Mouse (Mus musculus): ENCODE data around the gene Gm20388.

Gm20388 gene

DNA sequence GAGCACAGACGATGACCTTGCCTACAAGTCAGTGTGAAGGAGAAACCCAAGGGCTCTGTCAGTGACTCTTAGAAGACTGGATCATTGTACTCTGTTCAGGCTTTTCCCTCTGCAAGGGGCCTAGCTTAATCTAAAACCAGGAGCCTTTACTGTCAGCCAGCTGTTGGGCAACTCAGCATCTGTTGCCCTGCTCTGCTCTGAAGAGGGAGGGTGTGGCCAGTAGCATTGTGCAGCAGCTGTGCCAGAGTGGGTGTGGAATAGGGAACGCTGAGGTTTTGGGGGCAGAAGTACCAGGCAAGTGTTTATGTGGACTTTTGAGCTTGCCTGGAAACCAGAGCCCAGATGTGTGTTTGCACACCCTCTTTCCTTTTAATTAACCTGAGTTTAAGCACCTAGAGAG lies 2111.1 kb downstream of the Gm20388 start:
- no peak for DNase-seq (ENCODE audit: low spot score)

- DNase-seq (ENCODE audit: low spot score): no peak
Measured at GRCm38 (mm10) chr8:122022274-122022673, 2111.6 kb downstream of the Gm20388 start.

GRCm38 (mm10) chr8:122022705-122023104 lies 2112.1 kb downstream of the Gm20388 start:
- DNase-seq (ENCODE audit: low spot score): no peak

DNA sequence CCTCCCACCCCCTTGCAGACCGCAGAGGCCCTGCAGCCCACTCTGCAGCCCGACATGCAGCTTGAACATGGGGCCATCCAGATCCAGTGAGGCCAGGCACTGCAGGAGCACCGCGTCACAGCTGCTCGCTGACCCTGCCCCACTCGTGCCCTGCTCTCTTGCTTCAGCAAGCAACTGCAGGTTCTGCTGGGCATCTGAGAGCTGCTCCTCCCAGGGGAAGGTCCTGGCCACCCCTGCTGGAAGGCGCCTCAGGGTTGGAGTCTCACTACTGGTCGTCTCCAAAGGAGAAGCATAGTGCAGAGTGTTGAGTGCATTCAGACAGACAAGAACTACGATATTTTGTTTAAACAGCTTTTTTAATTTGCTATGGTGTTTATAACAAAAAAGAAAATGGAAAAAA lies 2114.9 kb downstream of the Gm20388 start:
- DNase-seq (ENCODE audit: low spot score): no peak

DNA sequence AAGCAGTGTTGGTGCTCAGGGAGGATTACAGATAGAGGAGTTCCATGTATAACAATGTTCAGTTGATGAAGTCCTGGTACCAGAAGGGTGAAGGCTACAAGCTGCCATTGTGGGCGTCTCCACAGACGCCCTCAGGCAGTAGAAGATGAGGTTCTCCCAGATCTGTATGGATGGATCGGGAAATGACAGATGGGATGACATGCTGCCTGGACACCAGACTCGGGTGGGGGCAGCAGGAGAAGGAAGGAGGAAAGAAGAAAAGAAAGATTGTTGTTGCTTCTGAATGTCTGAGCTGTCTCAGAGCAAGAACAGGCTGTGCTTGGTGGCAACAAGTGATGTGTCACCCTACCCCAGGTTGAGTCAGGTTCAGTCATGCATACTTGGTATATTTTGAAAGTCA lies 2117.5 kb downstream of the Gm20388 start:
- DNase-seq (ENCODE audit: low spot score): no peak

DNA sequence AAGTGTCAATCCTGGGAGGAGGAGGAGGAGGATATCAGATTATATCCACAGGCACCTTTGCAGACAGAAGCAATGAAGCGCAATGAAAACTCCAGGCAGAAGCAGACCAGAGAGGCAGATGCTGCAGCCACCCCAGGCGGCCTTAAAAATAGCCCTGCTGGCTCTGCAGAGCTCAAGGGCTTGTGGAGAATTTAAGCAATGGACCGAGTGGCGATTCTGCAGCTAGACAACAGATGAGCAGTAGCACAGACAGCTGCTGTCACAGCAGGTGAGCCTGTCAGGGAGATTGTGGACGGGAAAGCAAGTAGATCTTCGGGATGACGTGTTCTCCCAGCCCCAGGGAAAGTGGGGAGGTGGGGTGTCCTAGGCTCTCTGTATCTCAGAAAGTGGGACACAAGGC lies 2120.3 kb downstream of the Gm20388 start:
- DNase-seq (ENCODE audit: low spot score): no peak

- no peak for DNase-seq (ENCODE audit: low spot score)
Measured at GRCm38 (mm10) chr8:122032741-122033140, 2122.1 kb downstream of the Gm20388 start.

DNA sequence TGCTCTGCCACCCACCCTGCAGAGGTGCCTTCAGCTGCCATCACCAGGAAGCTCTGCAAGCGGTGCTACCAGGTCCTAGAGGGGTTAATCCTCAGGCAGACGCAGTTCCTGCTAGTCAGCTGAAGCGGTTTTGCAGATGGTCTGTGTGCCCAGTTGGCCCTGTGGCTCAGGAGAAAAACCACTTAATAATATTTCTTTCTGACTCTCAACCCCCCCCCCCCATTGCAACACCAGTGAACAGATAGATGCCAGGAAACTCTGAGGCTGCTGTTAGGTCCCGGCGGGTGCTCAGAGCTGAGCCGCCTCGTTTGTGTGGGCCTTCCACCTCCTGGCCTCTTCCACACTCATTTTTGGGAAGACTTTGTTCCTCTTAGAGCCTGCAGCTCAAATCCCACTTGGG lies 2124.9 kb downstream of the Gm20388 start:
- DNase-seq (ENCODE audit: low spot score): no peak

GRCm38 (mm10) chr8:122036325-122036724 lies 2125.7 kb downstream of the Gm20388 start:
- DNase-seq (ENCODE audit: low spot score): no peak

GRCm38 (mm10) chr8:122037279-122037678 lies 2126.6 kb downstream of the Gm20388 start:
- no peak for DNase-seq (ENCODE audit: low spot score)

DNA sequence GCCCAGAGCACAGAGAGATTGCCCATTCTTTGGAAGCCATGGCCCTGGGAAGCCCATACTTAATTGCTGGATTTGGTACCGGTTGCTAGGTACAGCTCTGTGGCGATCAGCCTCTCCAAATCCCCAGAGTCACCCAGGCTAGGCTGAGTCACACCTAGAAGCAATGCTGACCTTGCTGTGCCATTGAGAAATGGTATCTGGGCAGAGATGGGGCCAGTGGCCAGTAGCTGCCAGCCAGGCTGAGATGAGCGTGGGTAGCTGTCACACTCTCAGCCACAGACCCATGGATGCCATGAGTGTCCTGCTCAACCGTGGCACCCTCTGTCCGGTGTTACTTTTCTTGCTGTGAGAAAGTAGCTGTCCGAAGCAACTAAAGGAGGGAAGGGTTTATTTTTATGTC lies 2127.4 kb downstream of the Gm20388 start:
- no peak for DNase-seq (ENCODE audit: low spot score)

GRCm38 (mm10) chr8:122039452-122039851 lies 2128.8 kb downstream of the Gm20388 start:
- no peak for DNase-seq (ENCODE audit: low spot score)

DNA sequence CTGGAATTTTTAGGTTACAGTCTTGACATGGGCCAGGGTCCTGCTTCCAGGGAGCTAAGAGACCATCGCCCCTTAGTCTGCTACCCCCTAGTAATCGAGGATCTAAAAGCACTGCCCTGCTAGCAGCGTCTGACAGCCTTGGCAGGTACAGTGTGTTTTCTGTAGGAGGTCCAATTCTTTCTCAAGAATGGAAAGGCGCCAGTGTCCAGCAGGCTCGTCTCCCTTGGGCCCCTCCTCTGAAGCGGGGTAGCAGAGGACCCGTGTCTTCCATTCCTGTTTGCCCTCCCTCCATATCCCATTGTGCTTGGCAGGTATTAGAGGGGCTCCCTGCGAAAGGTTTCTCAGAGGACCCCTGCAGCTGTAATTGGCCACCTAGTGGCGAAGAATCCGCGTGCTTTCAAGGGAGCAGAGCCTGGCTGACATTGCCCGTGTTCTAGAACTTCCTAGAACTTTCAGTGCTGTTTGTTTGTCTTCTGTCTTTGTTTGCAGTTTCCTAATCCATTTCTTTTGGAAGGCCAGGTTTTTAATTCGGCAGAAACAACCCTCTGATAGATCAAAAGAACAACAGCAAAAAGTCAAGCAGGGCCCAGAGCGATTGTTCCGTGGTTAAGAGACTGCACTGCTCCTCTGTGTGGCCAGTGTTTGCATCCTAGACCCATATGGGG lies 2136.7 kb downstream of the Gm20388 start:
- DNase-seq (ENCODE audit: low spot score): no peak

DNA sequence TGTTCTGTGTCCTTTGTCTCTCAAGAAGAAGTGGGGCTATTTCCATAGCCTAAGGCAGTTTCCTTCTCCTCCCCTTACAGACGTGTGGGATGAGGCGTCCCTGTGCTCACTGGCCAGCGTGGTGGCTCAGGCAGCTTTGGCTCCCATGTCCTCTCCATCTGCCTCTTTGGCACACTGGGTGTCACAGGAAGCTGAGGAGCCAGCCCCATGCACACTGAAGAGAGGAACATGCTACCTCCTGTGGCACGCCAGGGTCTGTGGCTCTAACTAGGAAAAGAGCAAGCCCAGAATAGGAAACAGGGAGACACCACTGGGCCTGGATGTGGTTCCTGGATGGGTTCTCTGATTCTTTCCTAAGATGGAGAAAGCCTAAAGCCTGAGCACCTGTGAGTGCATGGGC lies 2138.6 kb downstream of the Gm20388 start:
- DNase-seq (ENCODE audit: low spot score): no peak

DNA sequence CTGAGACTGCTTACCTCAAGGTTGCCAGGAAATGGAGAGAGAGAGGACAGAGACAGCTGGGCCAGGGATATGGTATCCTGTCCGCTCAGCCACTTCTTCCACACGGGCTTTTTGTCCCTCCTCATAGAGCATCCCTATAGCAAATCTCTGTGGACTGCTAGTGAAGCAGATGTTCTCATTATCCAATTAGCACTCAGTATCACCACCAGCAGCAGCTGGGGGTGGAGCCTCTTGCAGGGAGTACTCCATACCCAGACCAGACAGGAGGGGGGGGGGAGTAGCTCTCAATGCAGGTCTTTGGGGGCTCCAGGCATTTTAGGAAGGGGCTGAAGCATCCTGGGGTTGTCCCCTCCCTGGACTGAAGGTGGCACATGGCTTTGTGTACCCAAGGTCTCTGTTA lies 2139.3 kb downstream of the Gm20388 start:
- no peak for DNase-seq (ENCODE audit: low spot score)

DNA sequence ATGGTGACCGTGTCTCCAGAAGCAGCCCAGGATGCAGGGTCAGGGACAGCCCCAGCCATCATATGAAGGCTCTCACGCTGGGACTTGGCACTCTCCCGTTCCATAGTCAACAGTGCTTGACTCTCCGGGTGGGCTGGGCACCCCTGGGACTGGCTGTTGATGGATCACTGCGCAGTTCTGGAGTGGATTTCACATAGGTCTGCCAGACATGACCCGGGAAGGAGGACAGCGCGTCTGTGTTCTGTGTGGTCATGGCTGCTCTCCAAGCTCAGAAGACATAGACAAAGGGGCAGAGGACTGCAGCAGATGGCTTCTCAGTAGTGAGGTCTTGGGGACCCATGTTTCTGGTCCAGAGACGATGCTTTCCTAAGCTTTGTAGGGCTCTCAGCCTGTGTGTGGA lies 2140.0 kb downstream of the Gm20388 start:
- DNase-seq (ENCODE audit: low spot score): no peak

DNA sequence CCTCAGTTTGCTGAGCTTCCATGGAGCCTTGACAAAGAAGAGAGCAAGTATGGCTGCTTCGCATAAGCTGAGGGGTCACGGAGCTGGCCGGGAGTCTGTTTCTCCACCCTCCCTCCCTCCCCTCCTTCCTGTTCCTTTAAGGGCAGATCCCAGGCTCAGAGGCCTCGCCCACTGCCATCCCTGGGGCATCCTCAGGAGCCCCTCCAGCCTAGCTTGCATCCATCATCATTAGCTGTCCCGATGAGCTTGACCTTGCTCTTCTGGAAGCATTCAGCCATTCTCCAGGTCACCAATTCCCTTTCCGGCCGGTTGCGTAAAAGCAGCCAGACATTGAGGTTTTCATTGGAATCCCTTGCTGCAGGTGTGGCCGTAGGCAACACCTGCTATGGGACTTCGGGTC lies 2144.7 kb downstream of the Gm20388 start:
- no peak for DNase-seq (ENCODE audit: low spot score)

GRCm38 (mm10) chr8:122056113-122056512 lies 2145.5 kb downstream of the Gm20388 start:
- DNase-seq (ENCODE audit: low spot score): no peak

DNA sequence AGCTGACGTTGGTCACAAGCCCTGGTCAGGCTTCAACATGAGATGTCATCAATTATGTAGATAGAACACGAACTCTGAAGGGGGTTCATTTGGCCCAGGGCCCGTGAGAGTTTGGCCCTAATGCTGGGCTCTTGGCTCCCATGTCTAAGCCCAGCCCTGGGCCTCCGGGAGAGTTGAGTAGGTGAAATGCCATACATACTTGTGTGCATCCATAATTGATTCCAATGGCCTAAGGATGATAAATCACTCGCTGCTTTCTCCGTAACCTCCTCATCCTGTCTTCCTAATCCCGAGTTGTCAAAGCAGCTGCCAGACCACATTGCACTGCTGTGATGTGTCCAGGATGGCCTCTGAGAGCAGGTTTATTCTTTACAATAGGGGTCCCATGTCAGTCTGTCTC lies 2146.2 kb downstream of the Gm20388 start:
- DNase-seq (ENCODE audit: low spot score): no peak

DNA sequence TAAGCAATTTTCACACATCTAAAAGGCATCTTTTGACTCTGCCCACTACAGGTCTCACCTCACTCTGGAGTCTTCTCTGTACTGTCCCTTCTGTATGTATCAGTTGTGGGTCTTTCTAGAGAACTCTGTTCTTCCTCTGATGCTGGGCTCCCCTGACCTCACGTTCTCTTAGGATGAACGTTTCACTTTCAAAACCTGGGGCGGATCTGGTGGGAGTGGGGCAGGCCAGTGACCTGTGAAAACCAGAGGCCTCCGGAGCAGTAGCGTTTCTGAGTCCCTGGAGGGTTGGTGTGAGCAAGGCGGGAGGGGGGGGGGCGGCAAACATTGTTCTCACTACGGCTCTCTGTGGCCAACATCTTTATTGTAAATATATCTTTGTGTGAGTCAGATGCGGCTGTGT lies 2147.9 kb downstream of the Gm20388 start:
- DNase-seq (ENCODE audit: low spot score): no peak

- DNase-seq (ENCODE audit: low spot score): no peak
Measured at GRCm38 (mm10) chr8:122058951-122059350, 2148.3 kb downstream of the Gm20388 start.

DNA sequence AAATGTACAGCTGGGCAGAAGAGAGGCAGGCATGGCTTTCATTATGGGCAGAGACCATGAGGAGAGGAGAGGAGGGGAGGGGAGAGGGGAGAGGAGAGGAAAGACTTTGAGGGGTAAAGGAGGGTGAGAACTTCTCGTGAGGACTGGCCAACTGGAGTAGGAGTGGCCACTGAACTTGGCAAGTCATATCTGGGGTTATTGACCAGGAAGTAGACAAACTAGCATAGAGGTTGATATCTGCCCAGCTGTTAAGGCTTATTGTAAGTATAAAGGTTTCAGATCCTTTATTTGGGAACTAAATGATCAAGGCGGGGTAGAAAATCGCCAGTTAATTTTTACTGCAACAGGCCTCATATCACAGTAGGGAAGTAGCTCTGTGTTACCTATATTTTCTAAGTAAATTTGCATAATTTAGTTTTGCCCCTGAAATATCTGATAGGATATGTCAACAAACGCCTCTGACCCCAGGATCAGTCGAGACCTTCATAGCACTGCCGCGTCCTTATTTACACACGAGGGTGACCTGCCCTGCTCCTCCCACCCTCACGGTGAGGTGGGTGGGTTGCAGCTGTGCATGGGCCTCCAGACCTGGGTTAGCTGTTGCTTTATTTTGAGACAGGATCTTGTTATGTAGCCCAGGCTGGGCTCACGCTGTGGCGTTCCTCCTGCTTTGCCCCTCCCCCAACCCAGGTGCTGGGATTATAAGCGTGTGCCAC lies 2152.0 kb downstream of the Gm20388 start:
- DNase-seq (ENCODE audit: low spot score): no peak

GRCm38 (mm10) chr8:122064353-122064752 lies 2153.7 kb downstream of the Gm20388 start:
- DNase-seq (ENCODE audit: low spot score): no peak

All from urinary bladder, postnatal 25 days (tissue).